In genomic region chr9:106173363-106173762, GRCm38 (mm10) we compare ENCODE assay signal across 12 mouse cellular contexts. TPM values are rescaled to one million over a fixed set of nuclear protein-coding genes. Genes with fewer than 3 reads are reported as not detected.
DNase-seq lines count a peak whose midpoint lies in the region; ATAC-seq lines count a peak whose summit lies in the region.
"Had no signal": no experiment of that assay in that cellular context is flagged by ENCODE, and none has a peak within 500 bp of the region (broad histone marks: within the 10 kb centered on the region; RNA-seq: fewer than 3 reads in every experiment).

No protein-coding gene starts in this region.

- H3K27ac ChIP-seq in kidney, embryonic 15.5 days: no peak overlapping the region
- no peak overlapping the region for H3K27ac ChIP-seq in embryonic facial prominence, embryonic 12.5 days
- no peak overlapping the region for H3K27ac ChIP-seq in intestine, embryonic 16.5 days (ENCODE audit: low read length)
- no peak overlapping the region for H3K27ac ChIP-seq in neural tube, embryonic 12.5 days

- no peaks in the 10 kb centered on the region for H3K9me3 ChIP-seq in kidney, embryonic 15.5 days (replicated peaks)
- H3K9me3 ChIP-seq in embryonic facial prominence, embryonic 12.5 days: no peaks in the 10 kb centered on the region
- no peaks in the 10 kb centered on the region for H3K9me3 ChIP-seq in intestine, embryonic 16.5 days (ENCODE audit: control insufficient read depth, low read length)
- H3K9me3 ChIP-seq in neural tube, embryonic 12.5 days: no peaks in the 10 kb centered on the region

- H3K36me3 ChIP-seq in kidney, embryonic 15.5 days: peaks cover 24% of the 10 kb centered on the region
- H3K36me3 ChIP-seq in embryonic facial prominence, embryonic 12.5 days: peaks cover 21% of the 10 kb centered on the region
- H3K36me3 ChIP-seq in intestine, embryonic 16.5 days (ENCODE audit: control insufficient read depth, insufficient read depth, low read length): 0 out of 2 replicates have a peak, but pooled peaks cover 4% of the 10 kb centered on the region
- H3K36me3 ChIP-seq in neural tube, embryonic 12.5 days: peaks cover 20% of the 10 kb centered on the region

- peak overlapping the region; percentile 93 for H3K4me3 ChIP-seq in kidney, embryonic 15.5 days (replicated peaks)
- peak overlapping the region; percentile 31 for H3K4me3 ChIP-seq in embryonic facial prominence, embryonic 12.5 days
- H3K4me3 ChIP-seq in intestine, embryonic 16.5 days (ENCODE audit: low read length): peak overlapping the region; percentile 36
- H3K4me3 ChIP-seq in neural tube, embryonic 12.5 days: peak overlapping the region; percentile 22; the same call in 1 of the 2 replicates

- WGBS in kidney, embryonic 15.5 days: 53% methylated on average over 2 of the region's 2 CpGs
- 54% methylated on average over 2 of the region's 2 CpGs for WGBS in embryonic facial prominence, embryonic 12.5 days
- WGBS in intestine, embryonic 16.5 days: 66% methylated on average over 2 of the region's 2 CpGs
- WGBS in neural tube, embryonic 12.5 days: 81% methylated on average over 2 of the region's 2 CpGs

- H3K9ac ChIP-seq in kidney, embryonic 15.5 days: 0 out of 2 replicates have a peak overlapping the region, but pooled peaks have one; percentile 10
- H3K9ac ChIP-seq in embryonic facial prominence, embryonic 12.5 days: 0 out of 2 replicates have a peak overlapping the region, but pooled peaks have one; percentile 24
- H3K9ac ChIP-seq in intestine, embryonic 16.5 days (ENCODE audit: low read depth, low read length): no peak overlapping the region
- no peak overlapping the region for H3K9ac ChIP-seq in neural tube, embryonic 12.5 days

- H3K4me2 ChIP-seq in kidney, embryonic 15.5 days: peak overlapping the region; percentile 84
- peak overlapping the region; percentile 72 for H3K4me2 ChIP-seq in embryonic facial prominence, embryonic 12.5 days (replicated peaks)
- H3K4me2 ChIP-seq in intestine, embryonic 16.5 days (ENCODE audit: low read depth, low read length): peak overlapping the region; percentile 56; the same call in 1 of the 2 replicates
- peak overlapping the region; percentile 70 for H3K4me2 ChIP-seq in neural tube, embryonic 12.5 days (replicated peaks)

- peaks cover 45% of the 10 kb centered on the region for H3K4me1 ChIP-seq in kidney, embryonic 15.5 days
- H3K4me1 ChIP-seq in embryonic facial prominence, embryonic 12.5 days: peaks cover 35% of the 10 kb centered on the region
- peaks cover 37% of the 10 kb centered on the region for H3K4me1 ChIP-seq in intestine, embryonic 16.5 days (ENCODE audit: control insufficient read depth, insufficient read depth, low read length)
- H3K4me1 ChIP-seq in neural tube, embryonic 12.5 days: peaks cover 30% of the 10 kb centered on the region

- H3K27me3 ChIP-seq in kidney, embryonic 15.5 days: no peaks in the 10 kb centered on the region
- H3K27me3 ChIP-seq in embryonic facial prominence, embryonic 12.5 days: no peaks in the 10 kb centered on the region
- H3K27me3 ChIP-seq in intestine, embryonic 16.5 days (replicated peaks; ENCODE audit: control insufficient read depth, insufficient read depth, low read length): no peaks in the 10 kb centered on the region
- H3K27me3 ChIP-seq in neural tube, embryonic 12.5 days (replicated peaks): no peaks in the 10 kb centered on the region
- H3K27me3 ChIP-seq: Patski had no signal

- DNase-seq in kidney, adult 9 months: no peak
- DNase-seq in urinary bladder, postnatal 4 days (ENCODE audit: low spot score in 2 of 2): no peak
- DNase-seq: cerebellum, adult 9-11 months; kidney, adult 8-10 months; thymus, adult 18-20 months had no signal

- ATAC-seq in kidney, embryonic 15.5 days (replicated peaks; ENCODE audit: low FRiP score): no peak
- ATAC-seq in embryonic facial prominence, embryonic 12.5 days (ENCODE audit: insufficient number of reproducible peaks, insufficient read depth, low FRiP score, low TSS enrichment): no peak
- ATAC-seq in intestine, embryonic 16.5 days: no peak
- no peak for ATAC-seq in neural tube, embryonic 12.5 days (ENCODE audit: low FRiP score, low read depth)
- no peak for ATAC-seq in cerebellum, adult (ENCODE audit: insufficient number of reproducible peaks, low FRiP score, low TSS enrichment)
- ATAC-seq in megakaryocyte, adult 5-6 weeks (ENCODE audit: poor library complexity, severe bottlenecking): no peak
- ATAC-seq: Patski had no signal

RNA-seq across cellular contexts. Expression of gene Wdr82, which starts 2.6 kb away (rescaled TPM):
- 21.9 and 28.3 TPM in 2 replicates for polyA plus RNA-seq in kidney, embryonic 15.5 days (2015; fragmentation: Nextera tagmentation; extraction: Ambion mirVana)
- 30.8 and 32.6 TPM in 2 replicates for polyA plus RNA-seq in embryonic facial prominence, embryonic 12.5 days (2016; fragmentation: Nextera tagmentation; extraction: Ambion mirVana)
- 12.4 and 12.8 TPM in 2 replicates for polyA plus RNA-seq in intestine, embryonic 16.5 days (2015; fragmentation: Nextera tagmentation; extraction: Ambion mirVana)
- polyA plus RNA-seq in neural tube, embryonic 12.5 days (2016; fragmentation: Nextera tagmentation; extraction: Ambion mirVana): 27.6 and 28.9 TPM in 2 replicates
- 41.5 and 49.1 TPM in 2 replicates for total RNA-seq in megakaryocyte, adult 5-6 weeks (2015)
- total RNA-seq in megakaryocyte, adult 5-6 weeks (2017): 49.8 and 61.9 TPM in 2 replicates

RNA-seq across cellular contexts. Expression of gene Glyctk, which starts 15.4 kb away (rescaled TPM):
- 7.9 and 9.4 TPM in 2 replicates for polyA plus RNA-seq in kidney, embryonic 15.5 days (2015; fragmentation: Nextera tagmentation; extraction: Ambion mirVana)
- polyA plus RNA-seq in embryonic facial prominence, embryonic 12.5 days (2016; fragmentation: Nextera tagmentation; extraction: Ambion mirVana): 3.0 and 4.1 TPM in 2 replicates
- polyA plus RNA-seq in intestine, embryonic 16.5 days (2015; fragmentation: Nextera tagmentation; extraction: Ambion mirVana): 8.6 and 10.8 TPM in 2 replicates
- 5.4 and 6.2 TPM in 2 replicates for polyA plus RNA-seq in neural tube, embryonic 12.5 days (2016; fragmentation: Nextera tagmentation; extraction: Ambion mirVana)
- total RNA-seq in megakaryocyte, adult 5-6 weeks (2015): 0.11 and 0.89 TPM in 2 replicates
- total RNA-seq in megakaryocyte, adult 5-6 weeks (2017): 0.88 and 1.8 TPM in 2 replicates

RNA-seq across cellular contexts. Expression of gene Ppm1m, which starts 26.2 kb away (rescaled TPM):
- 49.0 and 55.1 TPM in 2 replicates for polyA plus RNA-seq in kidney, embryonic 15.5 days (2015; fragmentation: Nextera tagmentation; extraction: Ambion mirVana)
- 55.2 and 57.2 TPM in 2 replicates for polyA plus RNA-seq in embryonic facial prominence, embryonic 12.5 days (2016; fragmentation: Nextera tagmentation; extraction: Ambion mirVana)
- 23.4 and 26.3 TPM in 2 replicates for polyA plus RNA-seq in intestine, embryonic 16.5 days (2015; fragmentation: Nextera tagmentation; extraction: Ambion mirVana)
- polyA plus RNA-seq in neural tube, embryonic 12.5 days (2016; fragmentation: Nextera tagmentation; extraction: Ambion mirVana): 32.1 and 32.9 TPM in 2 replicates
- 42.3 and 52.2 TPM in 2 replicates for total RNA-seq in megakaryocyte, adult 5-6 weeks (2015)
- 46.4 and 49.6 TPM in 2 replicates for total RNA-seq in megakaryocyte, adult 5-6 weeks (2017)

RNA-seq across cellular contexts. Expression of gene Twf2, which starts 29.5 kb away (rescaled TPM):
- polyA plus RNA-seq in kidney, embryonic 15.5 days (2015; fragmentation: Nextera tagmentation; extraction: Ambion mirVana): 67.0 and 73.4 TPM in 2 replicates
- polyA plus RNA-seq in embryonic facial prominence, embryonic 12.5 days (2016; fragmentation: Nextera tagmentation; extraction: Ambion mirVana): 66.7 and 70.6 TPM in 2 replicates
- polyA plus RNA-seq in intestine, embryonic 16.5 days (2015; fragmentation: Nextera tagmentation; extraction: Ambion mirVana): 48.6 and 50.0 TPM in 2 replicates
- polyA plus RNA-seq in neural tube, embryonic 12.5 days (2016; fragmentation: Nextera tagmentation; extraction: Ambion mirVana): 60.9 and 61.6 TPM in 2 replicates
- 76.8 and 79.8 TPM in 2 replicates for total RNA-seq in megakaryocyte, adult 5-6 weeks (2015)
- 109 and 110 TPM in 2 replicates for total RNA-seq in megakaryocyte, adult 5-6 weeks (2017)

RNA-seq across cellular contexts. Expression of gene Tlr9, which starts 49.0 kb away (rescaled TPM):
- 0.09 TPM in 1 of 2 replicates, not detected in the other for polyA plus RNA-seq in kidney, embryonic 15.5 days (2015; fragmentation: Nextera tagmentation; extraction: Ambion mirVana)
- polyA plus RNA-seq in embryonic facial prominence, embryonic 12.5 days (2016; fragmentation: Nextera tagmentation; extraction: Ambion mirVana): not detected in 2 replicates
- 0.04 and 0.05 TPM in 2 replicates for polyA plus RNA-seq in intestine, embryonic 16.5 days (2015; fragmentation: Nextera tagmentation; extraction: Ambion mirVana)
- polyA plus RNA-seq in neural tube, embryonic 12.5 days (2016; fragmentation: Nextera tagmentation; extraction: Ambion mirVana): 0.05 TPM in 1 of 2 replicates, not detected in the other
- total RNA-seq in megakaryocyte, adult 5-6 weeks (2015): 47.5 and 51.3 TPM in 2 replicates
- total RNA-seq in megakaryocyte, adult 5-6 weeks (2017): 7.4 and 10.9 TPM in 2 replicates

Comparison
In these comparisons a context has a peak if more than half of its experiments do, and no peak if none do; other contexts are left out.
1. H3K4me3 ChIP-seq: peak in every context shown above with its lines; median percentile 93 in kidney, embryonic 15.5 days; 36 in intestine, embryonic 16.5 days; 31 in embryonic facial prominence, embryonic 12.5 days; 22 in neural tube, embryonic 12.5 days.
2. H3K9ac ChIP-seq: peak in kidney, embryonic 15.5 days (single experiment) and embryonic facial prominence, embryonic 12.5 days (single experiment); none in intestine, embryonic 16.5 days (single experiment) and neural tube, embryonic 12.5 days (single experiment).
3. Peak in every context shown above with its lines, with median percentiles within 50 percentile points of each other: H3K4me2 ChIP-seq.